Comparison of ENCODE assay signal across 11 mouse cellular contexts in genomic region chr10:79654946-79655395, GRCm38 (mm10). TPM values are rescaled to one million over a fixed set of nuclear protein-coding genes. Genes with fewer than 3 reads are reported as not detected.
A peak's percentile ranks its signal among the peaks of the same experiment; 100 is the strongest.
DNase-seq lines count a peak whose midpoint lies in the region; ATAC-seq and TF ChIP-seq lines count a peak whose summit lies in the region.
"Had no signal": no experiment of that assay in that cellular context is flagged by ENCODE, and none has a peak within 500 bp of the region (broad histone marks: within the 10 kb centered on the region; RNA-seq: fewer than 3 reads in every experiment).

No protein-coding gene starts in this region.

- no peak overlapping the region for H3K9ac ChIP-seq in forebrain, embryonic 11.5 days (ENCODE audit: low read length)
- no peak overlapping the region for H3K9ac ChIP-seq in midbrain, embryonic 14.5 days (replicated peaks; ENCODE audit: low read length)
- H3K9ac ChIP-seq: lung, embryonic 15.5 days had no signal

- H3K4me2 ChIP-seq in forebrain, embryonic 11.5 days (ENCODE audit: low read depth, low read length, severe bottlenecking), result no peak overlapping the region
- H3K4me2 ChIP-seq in midbrain, embryonic 14.5 days (ENCODE audit: low read length), result peak overlapping the region; percentile 20
- H3K4me2 ChIP-seq: lung, embryonic 15.5 days had no signal

- H3K27ac ChIP-seq in forebrain, embryonic 11.5 days (ENCODE audit: low read depth, low read length), result no peak overlapping the region
- H3K27ac ChIP-seq in midbrain, embryonic 14.5 days (replicated peaks; ENCODE audit: low read depth, low read length), result peak overlapping the region; percentile 82
- H3K27ac ChIP-seq: lung, embryonic 15.5 days had no signal

- peak; percentile 70 for ATAC-seq in forebrain, embryonic 11.5 days (replicated peaks; ENCODE audit: low FRiP score)
- ATAC-seq in midbrain, embryonic 14.5 days (ENCODE audit: low FRiP score, low TSS enrichment), result peak; percentile 85
- no peak for ATAC-seq in granulocyte monocyte progenitor cell, adult 5-6 weeks (replicated peaks; ENCODE audit: poor library complexity, severe bottlenecking)
- ATAC-seq: inflammation-experienced regulatory T-cells, adult 6 months had no signal

- no peaks in the 10 kb centered on the region for H3K27me3 ChIP-seq in forebrain, embryonic 11.5 days (ENCODE audit: control insufficient read depth, insufficient read depth, low read length)
- no peaks in the 10 kb centered on the region for H3K27me3 ChIP-seq in midbrain, embryonic 14.5 days (ENCODE audit: control insufficient read depth, insufficient read depth, low read length)
- H3K27me3 ChIP-seq: lung, embryonic 15.5 days had no signal

- WGBS in forebrain, embryonic 11.5 days, result 52% methylated on average over 1 of the region's 1 CpGs
- 3% methylated on average over 1 of the region's 1 CpGs for WGBS in midbrain, embryonic 14.5 days

- no peaks in the 10 kb centered on the region for H3K36me3 ChIP-seq in forebrain, embryonic 11.5 days (ENCODE audit: control insufficient read depth, insufficient read depth, low read length)
- H3K36me3 ChIP-seq in midbrain, embryonic 14.5 days (ENCODE audit: control insufficient read depth, insufficient read depth, low read length), result no peaks in the 10 kb centered on the region
- H3K36me3 ChIP-seq: lung, embryonic 15.5 days had no signal

- no peaks in the 10 kb centered on the region for H3K9me3 ChIP-seq in forebrain, embryonic 11.5 days (ENCODE audit: control insufficient read depth, low read length)
- no peaks in the 10 kb centered on the region for H3K9me3 ChIP-seq in midbrain, embryonic 14.5 days (ENCODE audit: control insufficient read depth, low read length)
- H3K9me3 ChIP-seq: lung, embryonic 15.5 days had no signal

- DNase-seq in brain, embryonic 14.5 days (ENCODE audit: low read depth), result peak; percentile 90
- no peak for DNase-seq in forebrain, embryonic 11.5 days (ENCODE audit: low spot score)
- DNase-seq in layer of hippocampus, adult 11-12 months (ENCODE audit: low spot score), result peak; percentile 61
- DNase-seq in midbrain, embryonic 14.5 days, result peak; percentile 82
- no peak for DNase-seq in kidney, postnatal 36 days
- DNase-seq in adrenal gland, postnatal 14 days, result no peak
- DNase-seq in adrenal gland, adult 2 months, result no peak

- no peak overlapping the region for H3K4me3 ChIP-seq in forebrain, embryonic 11.5 days (ENCODE audit: low read depth, low read length)
- no peak overlapping the region for H3K4me3 ChIP-seq in midbrain, embryonic 14.5 days (replicated peaks; ENCODE audit: low read depth, low read length)
- H3K4me3 ChIP-seq: lung, embryonic 15.5 days had no signal

- no peak for TF ChIP-seq POLR2A in brain, embryonic 14.5 days (IDR thresholded peaks at IDR 0.05; ENCODE audit: borderline replicate concordance, extremely low read depth, insufficient read depth, insufficient read length, poor library complexity, severe bottlenecking)

- no peak for TF ChIP-seq CTCF in brain, embryonic 14.5 days (IDR thresholded peaks at IDR 0.05; ENCODE audit: borderline replicate concordance, extremely low read depth, insufficient read depth, insufficient read length)

- no peaks in the 10 kb centered on the region for H3K4me1 ChIP-seq in forebrain, embryonic 11.5 days (replicated peaks; ENCODE audit: control insufficient read depth, insufficient read depth, low read length)
- H3K4me1 ChIP-seq in midbrain, embryonic 14.5 days (ENCODE audit: control insufficient read depth, insufficient read depth, low read length), result peaks cover 26% of the 10 kb centered on the region
- H3K4me1 ChIP-seq: lung, embryonic 15.5 days had no signal

RNA-seq across cellular contexts. Expression of gene Madcam1, which starts 9.4 kb away (rescaled TPM):
- 0.87 and 1.1 TPM in 2 replicates for polyA plus RNA-seq in brain, embryonic 14.5 days (2012; rRNA removed)
- 0.59 and 0.83 TPM in 2 replicates for polyA plus RNA-seq in forebrain, embryonic 11.5 days (2014; fragmentation: Nextera tagmentation; extraction: Ambion mirVana)
- 0.31 and 1.00 TPM in 2 replicates for polyA plus RNA-seq in midbrain, embryonic 14.5 days (2014; fragmentation: Nextera tagmentation; extraction: Ambion mirVana)
- 6.8 TPM in 1 of 2 replicates, not detected in the other for total RNA-seq in adrenal gland, postnatal 14 days (2021)
- not detected in 2 replicates for total RNA-seq in granulocyte monocyte progenitor cell, adult 5-6 weeks (2014; fragmentation: Nextera tagmentation)
- total RNA-seq in granulocyte monocyte progenitor cell, adult 5-6 weeks (2017), result not detected in 2 replicates
- total RNA-seq in adrenal gland, adult 2 months (2021), result not detected
- polyA plus RNA-seq in adrenal gland, adult 2 months (2012; rRNA removed), result 0.46 TPM in 1 of 2 replicates, not detected in the other
- polyA plus RNA-seq: frontal cortex, adult 2 months; inflammation-experienced regulatory T-cells, adult 6 months had no signal

RNA-seq across cellular contexts. Expression of gene Odf3l2, which starts 9.4 kb away (rescaled TPM):
- 0.11 TPM in 1 of 2 replicates, not detected in the other for polyA plus RNA-seq in brain, embryonic 14.5 days (2012; rRNA removed)
- not detected in 2 replicates for polyA plus RNA-seq in forebrain, embryonic 11.5 days (2014; fragmentation: Nextera tagmentation; extraction: Ambion mirVana)
- 0.17 and 0.40 TPM in 2 replicates for polyA plus RNA-seq in midbrain, embryonic 14.5 days (2014; fragmentation: Nextera tagmentation; extraction: Ambion mirVana)
- not detected in 2 replicates for total RNA-seq in adrenal gland, postnatal 14 days (2021)
- total RNA-seq in granulocyte monocyte progenitor cell, adult 5-6 weeks (2014; fragmentation: Nextera tagmentation), result not detected in 2 replicates
- total RNA-seq in granulocyte monocyte progenitor cell, adult 5-6 weeks (2017), result not detected in 2 replicates
- total RNA-seq in adrenal gland, adult 2 months (2021), result not detected
- polyA plus RNA-seq in adrenal gland, adult 2 months (2012; rRNA removed), result not detected in 2 replicates
- polyA plus RNA-seq: inflammation-experienced regulatory T-cells, adult 6 months; lung, embryonic 15.5 days had no signal

RNA-seq across cellular contexts. Expression of gene Tpgs1, which starts 14.2 kb away (rescaled TPM):
- 68.2 and 69.2 TPM in 2 replicates for polyA plus RNA-seq in brain, embryonic 14.5 days (2012; rRNA removed)
- 59.7 and 65.2 TPM in 2 replicates for polyA plus RNA-seq in forebrain, embryonic 11.5 days (2014; fragmentation: Nextera tagmentation; extraction: Ambion mirVana)
- polyA plus RNA-seq in midbrain, embryonic 14.5 days (2014; fragmentation: Nextera tagmentation; extraction: Ambion mirVana), result 94.4 and 110 TPM in 2 replicates
- total RNA-seq in adrenal gland, postnatal 14 days (2021), result 27.8 and 34.1 TPM in 2 replicates
- total RNA-seq in granulocyte monocyte progenitor cell, adult 5-6 weeks (2014; fragmentation: Nextera tagmentation), result 7.4 and 9.7 TPM in 2 replicates
- 8.1 and 14.6 TPM in 2 replicates for total RNA-seq in granulocyte monocyte progenitor cell, adult 5-6 weeks (2017)
- total RNA-seq in adrenal gland, adult 2 months (2021), result 10 to 100 TPM; 29.5 to 40.7 TPM
- 147 and 149 TPM in 2 replicates for polyA plus RNA-seq in adrenal gland, adult 2 months (2012; rRNA removed)

RNA-seq across cellular contexts. Expression of gene Shc2, which starts 17.3 kb away (rescaled TPM):
- polyA plus RNA-seq in brain, embryonic 14.5 days (2012; rRNA removed), result 48.1 and 54.9 TPM in 2 replicates
- polyA plus RNA-seq in forebrain, embryonic 11.5 days (2014; fragmentation: Nextera tagmentation; extraction: Ambion mirVana), result 9.4 and 9.9 TPM in 2 replicates
- 17.2 and 21.6 TPM in 2 replicates for polyA plus RNA-seq in midbrain, embryonic 14.5 days (2014; fragmentation: Nextera tagmentation; extraction: Ambion mirVana)
- total RNA-seq in adrenal gland, postnatal 14 days (2021), result 4.0 and 4.8 TPM in 2 replicates
- total RNA-seq in granulocyte monocyte progenitor cell, adult 5-6 weeks (2014; fragmentation: Nextera tagmentation), result not detected in 2 replicates
- total RNA-seq in granulocyte monocyte progenitor cell, adult 5-6 weeks (2017), result not detected in 2 replicates
- 1 to 10 TPM; 2.0 to 6.7 TPM for total RNA-seq in adrenal gland, adult 2 months (2021)
- 4.8 and 9.1 TPM in 2 replicates for polyA plus RNA-seq in adrenal gland, adult 2 months (2012; rRNA removed)
- polyA plus RNA-seq: inflammation-experienced regulatory T-cells, adult 6 months had no signal

RNA-seq across cellular contexts. Expression of gene Cdc34, which starts 27.0 kb away (rescaled TPM):
- polyA plus RNA-seq in brain, embryonic 14.5 days (2012; rRNA removed), result 121 and 151 TPM in 2 replicates
- 180 and 185 TPM in 2 replicates for polyA plus RNA-seq in forebrain, embryonic 11.5 days (2014; fragmentation: Nextera tagmentation; extraction: Ambion mirVana)
- 80.4 and 94.9 TPM in 2 replicates for polyA plus RNA-seq in midbrain, embryonic 14.5 days (2014; fragmentation: Nextera tagmentation; extraction: Ambion mirVana)
- 79.1 and 82.4 TPM in 2 replicates for total RNA-seq in adrenal gland, postnatal 14 days (2021)
- total RNA-seq in granulocyte monocyte progenitor cell, adult 5-6 weeks (2014; fragmentation: Nextera tagmentation), result 110 and 115 TPM in 2 replicates
- total RNA-seq in granulocyte monocyte progenitor cell, adult 5-6 weeks (2017), result 98.7 and 142 TPM in 2 replicates
- 100 to 1,000 TPM in 1 of 2 experiments, 10 to 100 TPM in 1; 87.7 to 122 TPM for total RNA-seq in adrenal gland, adult 2 months (2021)
- polyA plus RNA-seq in adrenal gland, adult 2 months (2012; rRNA removed), result 174 and 205 TPM in 2 replicates

Comparison
In these comparisons a context has a peak if more than half of its experiments do, and no peak if none do; other contexts are left out.
1. DNase-seq: peak in brain, embryonic 14.5 days (single experiment), layer of hippocampus, adult 11-12 months (single experiment) and midbrain, embryonic 14.5 days (single experiment); none in forebrain, embryonic 11.5 days (single experiment), kidney, postnatal 36 days (0 of 2), adrenal gland, postnatal 14 days (single experiment) and adrenal gland, adult 2 months (single experiment).